ENCODE assay signal across 8 mouse cellular contexts in genomic region chr1:135793370-135794215, GRCm38 (mm10). TPM values are rescaled to one million over a fixed set of nuclear protein-coding genes. Genes with fewer than 3 reads are reported as not detected.
A peak's percentile ranks its signal among the peaks of the same experiment; 100 is the strongest.
DNase-seq lines count a peak whose midpoint lies in the region; ATAC-seq and TF ChIP-seq lines count a peak whose summit lies in the region.

No protein-coding gene starts in this region.

- no peaks in the 10 kb centered on the region for H3K27me3 ChIP-seq in heart, embryonic 14.5 days (ENCODE audit: control insufficient read depth, insufficient read depth, low read length)
- H3K27me3 ChIP-seq in small intestine, adult 2 months (ENCODE audit: control insufficient read depth, insufficient read depth, low read length): no peaks in the 10 kb centered on the region

- intact Hi-C loops in left cerebral cortex, postnatal 25 days (cut with DNase I): no loop called here

- DNase-seq in adrenal gland, postnatal 14 days: peak; percentile 27
- no peak for DNase-seq in adrenal gland, adult 18-20 months (ENCODE audit: low spot score in 2 of 2)
- DNase-seq in embryo, embryonic 10 days (ENCODE audit: low spot score): peak; percentile 53
- DNase-seq in left cerebral cortex, postnatal 25 days (ENCODE audit: low spot score in 2 of 2): peak; percentile 69 to 91
- no peak for DNase-seq in cerebellum, postnatal 25 days

- WGBS in heart, embryonic 14.5 days: 8% methylated on average over 26 of the region's 27 CpGs
- 9% methylated on average over 27 of the region's 27 CpGs for WGBS in small intestine, adult 2 months

- H3K4me1 ChIP-seq in heart, embryonic 14.5 days (ENCODE audit: control insufficient read depth in 2 of 2, insufficient read depth in 2 of 2, low read length in 2 of 2): peaks cover 51 to 68% of the 10 kb centered on the region in 2 experiments
- peaks cover 28% of the 10 kb centered on the region for H3K4me1 ChIP-seq in small intestine, adult 2 months (ENCODE audit: control insufficient read depth, insufficient read depth, insufficient read length, low read length)

- peak overlapping the region; percentile 93 to 96 for H3K27ac ChIP-seq in heart, embryonic 14.5 days (replicated peaks in 1 of 2; ENCODE audit: control insufficient read depth in 1 of 2, insufficient read depth in 1 of 2, low read depth in 2 of 2, low read length in 2 of 2)
- peak overlapping the region; percentile 46 for H3K27ac ChIP-seq in small intestine, adult 2 months (ENCODE audit: insufficient read depth, low read depth, low read length)

- H3K36me3 ChIP-seq in heart, embryonic 14.5 days (ENCODE audit: control insufficient read depth, insufficient read depth, low read length): no peaks in the 10 kb centered on the region
- H3K36me3 ChIP-seq in small intestine, adult 2 months (ENCODE audit: control insufficient read depth, insufficient read depth, low read length): no peaks in the 10 kb centered on the region

- no peak for TF ChIP-seq CTCF in small intestine, adult 2 months (IDR thresholded peaks at IDR 0.05; ENCODE audit: extremely low read depth, insufficient read length, insufficient replicate concordance, low read depth, low read length)

- H3K9ac ChIP-seq in heart, embryonic 14.5 days (ENCODE audit: low read length): peak overlapping the region; percentile 78

- H3K9me3 ChIP-seq in heart, embryonic 14.5 days (ENCODE audit: control insufficient read depth, low read length): no peaks in the 10 kb centered on the region

- peak overlapping the region; percentile 32 to 35 for H3K4me3 ChIP-seq in heart, embryonic 14.5 days (ENCODE audit: control insufficient read depth in 1 of 2, insufficient read depth in 1 of 2, low read depth in 1 of 2, low read length in 2 of 2)
- H3K4me3 ChIP-seq in small intestine, adult 2 months (ENCODE audit: low read depth, low read length): peak overlapping the region; percentile 54

- 0 out of 2 replicates have a peak, but pooled peaks have one; percentile 11 for ATAC-seq in heart, embryonic 14.5 days (ENCODE audit: insufficient number of reproducible peaks, insufficient read depth, low FRiP score, low read depth)
- ATAC-seq in megakaryocyte progenitor cell, adult 5-6 weeks (replicated peaks; ENCODE audit: poor library complexity): peak; percentile 52

- H3K4me2 ChIP-seq in heart, embryonic 14.5 days (ENCODE audit: low read length): peak overlapping the region; percentile 79

- TF ChIP-seq POLR2A in small intestine, adult 2 months (IDR thresholded peaks at IDR 0.05; ENCODE audit: low read depth, low read length): peak; percentile 22; the same call in 1 of the 2 replicates

RNA-seq across cellular contexts. Expression of gene Tnni1, which starts 14.4 kb away (rescaled TPM):
- total RNA-seq in adrenal gland, postnatal 14 days (2021): 0.34 TPM in 1 of 2 replicates, not detected in the other
- under 1 TPM in 1 of 2 experiments, not detected in 1; 0.26 TPM for total RNA-seq in adrenal gland, adult 18-20 months (2021)
- 5,020 and 5,035 TPM in 2 replicates for polyA plus RNA-seq in heart, embryonic 14.5 days (2014; fragmentation: Nextera tagmentation; extraction: Ambion mirVana)
- total RNA-seq in left cerebral cortex, postnatal 25 days (2021): 1 to 10 TPM; 2.5 to 3.4 TPM
- total RNA-seq in megakaryocyte progenitor cell, adult 5-6 weeks (2015): not detected in 2 replicates
- not detected in 2 replicates for total RNA-seq in megakaryocyte progenitor cell, adult 5-6 weeks (2017)
- polyA plus RNA-seq in small intestine, adult 2 months (2012; rRNA removed): 0.42 and 5.0 TPM in 2 replicates

RNA-seq across cellular contexts. Expression of gene Lad1, which starts 24.8 kb away (rescaled TPM):
- total RNA-seq in adrenal gland, postnatal 14 days (2021): 0.45 TPM in 1 of 2 replicates, not detected in the other
- total RNA-seq in adrenal gland, adult 18-20 months (2021): under 1 TPM in 1 of 2 experiments, not detected in 1; 0.33 TPM
- polyA plus RNA-seq in heart, embryonic 14.5 days (2014; fragmentation: Nextera tagmentation; extraction: Ambion mirVana): 3.1 and 4.8 TPM in 2 replicates
- total RNA-seq in left cerebral cortex, postnatal 25 days (2021): 1 to 10 TPM; 1.1 TPM
- not detected in 2 replicates for total RNA-seq in megakaryocyte progenitor cell, adult 5-6 weeks (2015)
- not detected in 2 replicates for total RNA-seq in megakaryocyte progenitor cell, adult 5-6 weeks (2017)
- polyA plus RNA-seq in small intestine, adult 2 months (2012; rRNA removed): 128 and 314 TPM in 2 replicates

RNA-seq across cellular contexts. Expression of gene Phlda3, which starts 27.7 kb away (rescaled TPM):
- 44.9 and 49.5 TPM in 2 replicates for total RNA-seq in adrenal gland, postnatal 14 days (2021)
- total RNA-seq in adrenal gland, adult 18-20 months (2021): 100 to 1,000 TPM in 1 of 2 experiments, 10 to 100 TPM in 1; 35.0 to 166 TPM
- 72.4 and 77.2 TPM in 2 replicates for polyA plus RNA-seq in heart, embryonic 14.5 days (2014; fragmentation: Nextera tagmentation; extraction: Ambion mirVana)
- total RNA-seq in left cerebral cortex, postnatal 25 days (2021): 10 to 100 TPM; 20.0 to 20.3 TPM
- total RNA-seq in megakaryocyte progenitor cell, adult 5-6 weeks (2015): 0.61 and 1.1 TPM in 2 replicates
- total RNA-seq in megakaryocyte progenitor cell, adult 5-6 weeks (2017): not detected in 2 replicates
- 8.7 and 10.5 TPM in 2 replicates for polyA plus RNA-seq in small intestine, adult 2 months (2012; rRNA removed)

RNA-seq across cellular contexts. Expression of gene Tnnt2, which starts 42.6 kb away (rescaled TPM):
- total RNA-seq in adrenal gland, postnatal 14 days (2021): 1.3 and 2.6 TPM in 2 replicates
- 1 to 10 TPM; 1.3 to 2.2 TPM for total RNA-seq in adrenal gland, adult 18-20 months (2021)
- 7,347 and 7,875 TPM in 2 replicates for polyA plus RNA-seq in heart, embryonic 14.5 days (2014; fragmentation: Nextera tagmentation; extraction: Ambion mirVana)
- 1 to 10 TPM; 3.9 to 6.3 TPM for total RNA-seq in left cerebral cortex, postnatal 25 days (2021)
- total RNA-seq in megakaryocyte progenitor cell, adult 5-6 weeks (2015): not detected in 2 replicates
- total RNA-seq in megakaryocyte progenitor cell, adult 5-6 weeks (2017): not detected in 2 replicates
- 0.56 TPM in 2 replicates for polyA plus RNA-seq in small intestine, adult 2 months (2012; rRNA removed)

Comparison
In these comparisons a context has a peak if more than half of its experiments do, and no peak if none do; other contexts are left out.
1. DNase-seq: peak in adrenal gland, postnatal 14 days (single experiment), embryo, embryonic 10 days (single experiment) and left cerebral cortex, postnatal 25 days (2 of 2); none in adrenal gland, adult 18-20 months (0 of 2) and cerebellum, postnatal 25 days (0 of 2).
2. RNA of gene Phlda3, which starts 27.7 kb away (total RNA-seq): 35.0 to 166 TPM in adrenal gland, adult 18-20 months, 44.9 to 49.5 TPM in adrenal gland, postnatal 14 days and 20.0 to 20.3 TPM in left cerebral cortex, postnatal 25 days; 0.61 to 1.1 TPM in megakaryocyte progenitor cell, adult 5-6 weeks; every median in the first group is over 4 times any median in the second.